Mouse (Mus musculus) ovary, postnatal 14 days (tissue): ENCODE measurements around the gene B4galt2.
A peak's percentile ranks its signal among the peaks of the same experiment; 100 is the strongest.

Experiments
- DNase-seq: peaks from one replicate; pipeline ENCODE4 v3.0.0; 2022; ENCODE audit warnings: low spot score

Gene B4galt2

GRCm38 (mm10) chr4:117870437-117870836 is 12.8 kb downstream of the B4galt2 start:
- DNase-seq: no peak

GRCm38 (mm10) chr4:117869317-117869716 is 14.0 kb downstream of the B4galt2 start:
- DNase-seq: no peak

GRCm38 (mm10) chr4:117867823-117868222 is 15.5 kb downstream of the B4galt2 start:
- DNase-seq: peak; percentile 34

- DNase-seq: no peak
These were observed 16.3 kb downstream of the B4galt2 start for GRCm38 (mm10) chr4:117867000-117867399.

- peak; percentile 78 for DNase-seq
These were observed 17.2 kb downstream of the B4galt2 start for GRCm38 (mm10) chr4:117866083-117866482.

GRCm38 (mm10) chr4:117862823-117863222 is 20.5 kb downstream of the B4galt2 start:
- no peak for DNase-seq

GRCm38 (mm10) chr4:117860570-117860969 is 22.7 kb downstream of the B4galt2 start:
- no peak for DNase-seq

- DNase-seq: peak; percentile 55
These were observed 24.5 kb downstream of the B4galt2 start for GRCm38 (mm10) chr4:117858794-117859193.

- no peak for DNase-seq
These were observed 28.1 kb downstream of the B4galt2 start for GRCm38 (mm10) chr4:117855146-117855545.

- DNase-seq: no peak
These were observed 31.0 kb downstream of the B4galt2 start for GRCm38 (mm10) chr4:117852152-117852868.

GRCm38 (mm10) chr4:117850871-117851270 is 32.4 kb downstream of the B4galt2 start:
- DNase-seq: no peak

- DNase-seq: no peak
These were observed 33.1 kb downstream of the B4galt2 start for GRCm38 (mm10) chr4:117850176-117850575.

- DNase-seq: no peak
These were observed 33.8 kb downstream of the B4galt2 start for GRCm38 (mm10) chr4:117849506-117849905.

GRCm38 (mm10) chr4:117849063-117849462 is 34.2 kb downstream of the B4galt2 start:
- no peak for DNase-seq

GRCm38 (mm10) chr4:117847011-117847410 is 36.3 kb downstream of the B4galt2 start:
- no peak for DNase-seq

GRCm38 (mm10) chr4:117846261-117846660 is 37.0 kb downstream of the B4galt2 start:
- no peak for DNase-seq

GRCm38 (mm10) chr4:117845316-117845715 is 38.0 kb downstream of the B4galt2 start:
- no peak for DNase-seq

- no peak for DNase-seq
These were observed 38.8 kb downstream of the B4galt2 start for GRCm38 (mm10) chr4:117844467-117844866.

- no peak for DNase-seq
These were observed 40.2 kb downstream of the B4galt2 start for GRCm38 (mm10) chr4:117843101-117843500.

- no peak for DNase-seq
These were observed 41.7 kb downstream of the B4galt2 start for GRCm38 (mm10) chr4:117841566-117841965.

- DNase-seq: no peak
These were observed 42.5 kb downstream of the B4galt2 start for GRCm38 (mm10) chr4:117840821-117841220.

- DNase-seq: no peak
These were observed 43.9 kb downstream of the B4galt2 start for GRCm38 (mm10) chr4:117839366-117839765.

- no peak for DNase-seq
These were observed 46.0 kb downstream of the B4galt2 start for GRCm38 (mm10) chr4:117837271-117837670.

- peak; percentile 76 for DNase-seq
These were observed 47.0 kb downstream of the B4galt2 start for GRCm38 (mm10) chr4:117836204-117836767.
